ENCODE assay signal across 18 mouse cellular contexts in the genomic region with DNA sequence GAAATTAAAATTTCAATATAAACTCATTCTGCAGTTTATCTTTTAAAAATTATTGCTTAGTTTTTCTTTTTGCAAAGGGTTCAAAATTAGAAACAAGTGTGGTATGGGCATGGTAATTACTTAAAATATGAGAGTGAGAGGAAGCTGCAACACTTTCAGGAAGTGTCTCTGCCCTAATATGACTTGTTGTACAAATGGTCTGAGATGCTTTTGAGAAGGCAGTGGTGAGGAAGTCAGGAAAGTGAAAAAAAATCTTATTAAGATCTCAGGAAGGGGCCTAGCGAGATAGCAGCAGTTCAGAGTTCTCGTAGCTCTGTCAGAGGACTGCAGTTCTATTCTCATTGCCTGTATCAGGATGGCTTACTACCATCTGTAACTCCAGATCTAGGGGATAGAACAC. TPM values are rescaled to one million over a fixed set of nuclear protein-coding genes. Genes with fewer than 3 reads are reported as not detected.
"Had no signal": no experiment of that assay in that cellular context is flagged by ENCODE, and none has a peak within 500 bp of the region (broad histone marks: within the 10 kb centered on the region; RNA-seq: fewer than 3 reads in every experiment).

No protein-coding gene starts in this region.

- H3K9me3 ChIP-seq: liver, embryonic 15.5 days; lung, embryonic 15.5 days; midbrain, embryonic 13.5 days; midbrain, embryonic 15.5 days; neural tube, embryonic 12.5 days; stomach, embryonic 15.5 days had no signal

- H3K27me3 ChIP-seq: liver, embryonic 15.5 days; lung, embryonic 15.5 days; midbrain, embryonic 13.5 days; midbrain, embryonic 15.5 days; neural tube, embryonic 12.5 days; stomach, embryonic 15.5 days had no signal

- H3K4me2 ChIP-seq: liver, embryonic 15.5 days; lung, embryonic 15.5 days; midbrain, embryonic 11.5 days; midbrain, embryonic 13.5 days; midbrain, embryonic 15.5 days; neural tube, embryonic 12.5 days; stomach, embryonic 15.5 days had no signal

- H3K4me3 ChIP-seq: liver, embryonic 15.5 days; lung, embryonic 15.5 days; midbrain, embryonic 13.5 days; midbrain, embryonic 15.5 days; neural tube, embryonic 12.5 days; stomach, embryonic 15.5 days had no signal

- H3K27ac ChIP-seq: liver, embryonic 15.5 days; lung, embryonic 15.5 days; macrophage; midbrain, embryonic 13.5 days; midbrain, embryonic 15.5 days; neural tube, embryonic 12.5 days; stomach, embryonic 15.5 days had no signal

- ATAC-seq: liver, postnatal 0 days; lung, postnatal 0 days; midbrain, embryonic 13.5 days; midbrain, embryonic 15.5 days had no signal

- H3K9ac ChIP-seq: liver, embryonic 15.5 days; liver, postnatal 0 days; lung, embryonic 15.5 days; midbrain, embryonic 13.5 days; midbrain, embryonic 15.5 days; neural tube, embryonic 12.5 days; stomach, embryonic 15.5 days had no signal

- H3K36me3 ChIP-seq: liver, embryonic 15.5 days; lung, embryonic 15.5 days; midbrain, embryonic 13.5 days; midbrain, embryonic 15.5 days; neural tube, embryonic 12.5 days; stomach, embryonic 15.5 days had no signal

- H3K4me1 ChIP-seq: liver, embryonic 15.5 days; lung, embryonic 15.5 days; midbrain, embryonic 13.5 days; midbrain, embryonic 15.5 days; neural tube, embryonic 12.5 days; stomach, embryonic 15.5 days had no signal

- DNase-seq: liver, postnatal 0 days; lung, adult 2 months; lung, postnatal 14 days; lung, postnatal 36 days; right cerebral cortex, postnatal 14 days; thymus, adult 18-20 months; thymus, postnatal 14 days; thymus, postnatal 36 days had no signal

RNA-seq across cellular contexts. Expression of a gene that starts 13.3 kb away (rescaled TPM):
- total RNA-seq: neutrophil, adult 5-6 weeks had no signal
